Mouse (Mus musculus) E14TG2a.4 (cell line): ENCODE data around the gene Ttll8.

Source experiments
- CTCF ChIP-seq: conservative IDR thresholded peaks from 2 replicates; pipeline ENCODE4 v1.5.1; 2014; ENCODE audit warnings: low read length
- NANOG ChIP-seq: IDR thresholded peaks from 2 replicates; pipeline ENCODE4 v1.6.1; 2014; ENCODE audit warnings: borderline replicate concordance, low read length, mixed read lengths
- POU5F1 ChIP-seq: IDR thresholded peaks from 2 replicates; pipeline ENCODE4 v1.6.1; 2014; ENCODE audit warnings: low read length, borderline replicate concordance

DNA sequence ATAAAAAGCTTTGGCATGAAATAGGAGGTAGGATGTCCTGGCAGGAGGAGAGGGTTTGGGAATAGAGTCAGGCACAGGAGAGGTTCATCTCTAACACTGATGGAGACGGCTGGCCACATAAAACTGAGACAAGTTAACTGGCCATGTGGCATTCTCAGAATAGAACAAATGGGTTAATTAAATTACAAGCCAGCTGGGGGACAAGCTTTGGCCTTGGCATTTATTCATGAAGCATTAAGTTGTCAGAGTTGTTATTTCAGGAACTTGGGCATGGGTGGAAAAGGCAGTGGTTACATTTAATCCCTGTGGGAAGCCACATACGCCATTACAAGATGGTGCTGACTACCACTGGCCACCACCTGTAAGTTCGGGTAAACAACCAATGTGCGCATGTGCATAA, 3.0 kb downstream of the Ttll8 start:
- no peak for TF ChIP-seq CTCF
- TF ChIP-seq POU5F1 = no peak
- TF ChIP-seq NANOG = no peak
